Mouse (Mus musculus): ENCODE measurements around the gene Vpreb2. TPM values are rescaled to one million over a fixed set of nuclear protein-coding genes. Genes with fewer than 3 reads are reported as not detected.
"Not testable (repeated sequence)": the region's sequence is repeated elsewhere in the genome, so short reads cannot be mapped to it uniquely, and the experiment has no call there.

The Vpreb2 gene
- polyA plus RNA-seq, 1 experiment from 2014 or later: 1.1 TPM

DNA sequence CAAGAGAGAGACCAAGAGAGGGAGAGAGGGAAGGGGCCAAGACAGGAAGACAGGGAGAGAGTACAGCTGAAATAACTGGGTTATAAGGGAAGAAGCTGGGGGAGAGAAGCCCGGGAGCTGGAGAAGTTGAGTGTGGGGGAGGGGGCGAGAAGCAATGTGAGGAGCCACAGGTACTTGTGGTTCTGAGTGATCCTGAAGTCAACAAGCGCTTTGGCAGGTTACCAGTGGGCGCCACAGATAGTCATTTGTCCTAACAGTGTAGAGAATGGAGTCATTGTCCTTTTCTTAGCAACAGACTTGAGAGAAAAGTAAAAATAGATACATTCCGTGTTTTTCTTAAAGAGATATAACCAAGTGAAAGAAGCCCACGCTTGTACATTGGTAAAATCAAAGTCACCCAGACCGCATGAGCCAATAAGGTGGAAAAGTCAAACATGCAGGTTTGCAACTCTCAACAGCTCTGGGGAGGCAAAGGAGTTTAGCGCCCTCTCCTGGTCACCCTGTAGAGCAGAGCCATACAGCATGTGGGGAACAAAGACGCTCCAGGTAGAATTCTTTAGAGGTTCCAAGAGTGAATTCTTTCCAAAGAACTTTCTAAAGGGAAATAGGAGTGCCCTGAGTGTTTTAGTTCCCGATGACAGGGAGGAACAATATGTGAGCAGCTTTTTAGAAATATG, 6.4 kb downstream of the Vpreb2 start:
- peak; percentile 68 for DNase-seq (ENCODE audit: low spot score)

DNA sequence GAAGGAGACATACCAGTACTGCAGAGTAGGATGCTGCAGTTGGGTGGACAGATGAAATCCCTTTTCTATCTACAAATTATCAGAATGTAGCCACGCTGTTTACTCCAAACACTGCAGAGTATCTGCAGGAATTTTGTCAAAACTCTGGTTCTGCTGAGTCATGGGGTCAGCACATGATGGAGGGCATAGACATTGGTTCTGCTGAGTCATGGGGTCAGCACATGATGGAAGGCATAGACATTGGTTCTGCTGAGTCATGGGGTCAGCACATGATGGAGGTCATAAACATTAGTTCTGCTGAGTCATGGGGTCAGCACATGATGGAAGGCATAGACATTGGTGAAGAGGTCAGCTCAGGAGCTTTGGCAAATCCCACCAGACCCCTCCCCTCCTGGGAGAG, 7.5 kb downstream of the Vpreb2 start:
- no peak for DNase-seq (ENCODE audit: low spot score)

DNA sequence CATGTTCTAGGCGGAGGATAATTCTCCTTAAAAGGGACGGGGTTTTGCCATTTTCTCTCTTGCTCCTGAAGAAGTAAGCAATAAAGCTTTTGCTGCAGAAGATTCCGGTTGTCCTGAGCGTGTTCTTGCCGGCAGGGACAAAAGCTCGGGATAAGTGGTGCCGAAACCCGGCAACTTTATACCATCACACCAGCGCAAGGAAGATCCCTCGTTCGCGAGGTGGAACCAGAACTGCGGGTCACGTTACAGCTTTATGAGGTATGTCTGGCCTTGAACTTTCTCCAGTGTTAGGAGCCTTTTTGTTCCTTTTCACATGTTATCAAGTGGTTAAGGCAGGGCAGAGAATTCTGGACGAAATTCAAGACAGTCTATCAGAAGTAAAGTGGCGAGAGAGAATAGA, 12.1 kb downstream of the Vpreb2 start:
- DNase-seq (ENCODE audit: low spot score): not testable (repeated sequence)

- no peak for DNase-seq (ENCODE audit: low spot score)
These were observed 19.4 kb downstream of the Vpreb2 start for GRCm38 (mm10) chr16:17999668-18000067.

GRCm38 (mm10) chr16:18004589-18004988, 24.4 kb downstream of the Vpreb2 start:
- no peak for DNase-seq (ENCODE audit: low spot score)

- no peak for DNase-seq (ENCODE audit: low spot score)
These were observed 26.9 kb downstream of the Vpreb2 start for GRCm38 (mm10) chr16:18007083-18007482.

DNA sequence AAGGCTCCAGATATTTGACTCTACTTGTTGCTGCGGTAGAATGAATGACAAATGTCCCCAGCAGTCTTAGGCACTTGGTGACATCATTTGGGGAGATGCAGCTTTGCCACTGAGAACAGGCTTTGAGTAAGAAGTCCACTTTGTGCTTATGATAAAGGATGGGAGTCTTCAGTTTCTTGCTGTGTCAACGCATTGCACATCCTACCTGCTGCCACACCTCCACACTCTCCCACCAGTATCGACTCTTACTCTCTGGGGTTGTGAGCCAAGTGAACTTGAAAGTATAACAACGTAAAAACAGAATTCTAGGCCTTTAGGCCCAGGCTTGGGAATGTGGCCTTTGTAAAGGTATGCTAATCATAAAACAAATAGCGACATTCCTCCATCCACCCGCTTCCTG, 30.9 kb downstream of the Vpreb2 start:
- no peak for DNase-seq (ENCODE audit: low spot score)

GRCm38 (mm10) chr16:18016482-18016881, 36.3 kb downstream of the Vpreb2 start:
- not testable (repeated sequence) for DNase-seq (ENCODE audit: low spot score)

DNA sequence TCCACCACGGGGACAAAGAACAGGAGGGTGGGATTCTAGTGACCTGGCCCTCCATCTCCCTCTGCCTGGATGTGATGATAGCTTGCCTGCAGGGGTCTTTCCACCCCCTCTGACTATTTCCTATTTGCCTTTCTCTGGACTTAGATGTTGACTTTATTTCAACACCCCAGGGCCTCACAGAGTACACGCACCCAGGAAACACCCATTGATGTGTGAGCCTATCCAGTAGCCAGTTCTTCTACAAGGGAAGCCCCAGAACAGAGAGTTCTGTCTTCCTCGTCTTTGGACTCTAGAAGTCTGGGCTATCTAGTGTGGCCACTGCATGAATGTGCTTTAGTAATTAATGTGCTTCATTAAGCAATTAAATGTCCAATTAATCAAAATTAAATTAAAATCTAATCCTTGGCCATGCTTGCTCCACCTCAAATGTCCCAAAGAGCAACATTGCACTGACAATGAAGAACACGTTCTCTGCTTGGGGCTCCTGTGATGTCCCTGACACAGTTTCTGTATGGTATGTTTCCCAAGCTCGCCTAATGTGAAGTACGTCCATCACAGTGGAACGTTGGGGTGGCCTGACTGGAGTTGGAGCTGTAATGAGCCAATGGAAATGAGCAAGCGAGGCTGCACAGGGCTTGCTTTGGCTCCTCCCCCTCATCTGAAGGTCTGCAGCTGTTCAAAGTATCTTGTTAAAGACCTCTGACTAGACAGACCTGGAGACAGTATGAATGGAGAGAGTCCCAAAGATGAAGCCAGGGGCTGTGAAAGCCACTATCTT, 42.7 kb downstream of the Vpreb2 start:
- DNase-seq (ENCODE audit: low spot score): no peak

DNA sequence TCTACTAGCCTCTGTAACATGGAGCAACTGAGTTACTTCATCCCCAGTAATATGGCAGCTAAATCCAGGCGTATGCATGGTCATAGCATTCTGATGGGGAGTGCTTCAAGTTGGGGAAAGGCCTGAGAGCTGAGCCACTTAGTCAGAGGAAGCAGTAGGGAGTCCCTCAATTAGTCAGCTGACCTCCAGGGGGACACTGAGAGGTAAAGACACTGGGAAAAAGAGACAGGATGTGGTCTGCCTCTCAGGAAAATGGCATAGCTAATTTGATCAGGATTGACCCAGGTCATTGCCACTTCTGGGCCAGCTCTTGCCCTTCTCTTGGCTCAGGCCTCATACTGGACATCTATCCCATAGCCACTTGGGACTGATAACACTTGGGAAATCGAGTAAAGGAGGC, 47.1 kb downstream of the Vpreb2 start:
- DNase-seq (ENCODE audit: low spot score): no peak

Other genes with a start within 250 kb of the Vpreb2 start
- 31.6 and 36.9 TPM in 2 replicates for gene Med15, start 247.5 kb upstream of the Vpreb2 start, polyA plus RNA-seq (2015; fragmentation: Nextera tagmentation; extraction: Ambion mirVana)
- gene Klhl22, start 220.8 kb upstream of the Vpreb2 start, polyA plus RNA-seq (2015; fragmentation: Nextera tagmentation; extraction: Ambion mirVana): 27.6 and 30.2 TPM in 2 replicates
- gene Scarf2, start 183.1 kb upstream of the Vpreb2 start, polyA plus RNA-seq (2015; fragmentation: Nextera tagmentation; extraction: Ambion mirVana): 3.6 and 4.3 TPM in 2 replicates
- gene B830017H08Rik, start 147.3 kb upstream of the Vpreb2 start, polyA plus RNA-seq (2015; fragmentation: Nextera tagmentation; extraction: Ambion mirVana): not detected in 2 replicates
- 0.83 and 1.3 TPM in 2 replicates for gene Car15, start 142.1 kb upstream of the Vpreb2 start, polyA plus RNA-seq (2015; fragmentation: Nextera tagmentation; extraction: Ambion mirVana)
- gene Gm20518, start 88.8 kb upstream of the Vpreb2 start, polyA plus RNA-seq (2015; fragmentation: Nextera tagmentation; extraction: Ambion mirVana): 0.20 TPM in 1 of 2 replicates, not detected in the other
- gene Tssk1, start 86.2 kb upstream of the Vpreb2 start, polyA plus RNA-seq (2015; fragmentation: Nextera tagmentation; extraction: Ambion mirVana): 0.05 TPM in 1 of 2 replicates, not detected in the other
- 42.5 and 43.7 TPM in 2 replicates for gene Dgcr2, start 81.9 kb upstream of the Vpreb2 start, polyA plus RNA-seq (2015; fragmentation: Nextera tagmentation; extraction: Ambion mirVana)
- gene Tssk2, start 81.8 kb upstream of the Vpreb2 start, polyA plus RNA-seq (2015; fragmentation: Nextera tagmentation; extraction: Ambion mirVana): not detected in 2 replicates
- gene Ess2, start 69.1 kb upstream of the Vpreb2 start, polyA plus RNA-seq (2015; fragmentation: Nextera tagmentation; extraction: Ambion mirVana): 32.7 and 38.8 TPM in 2 replicates
- 0.18 TPM in 1 of 2 replicates, not detected in the other for gene Gsc2, start 65.4 kb upstream of the Vpreb2 start, polyA plus RNA-seq (2015; fragmentation: Nextera tagmentation; extraction: Ambion mirVana)
- 50.2 and 51.5 TPM in 2 replicates for gene Slc25a1, start 52.2 kb upstream of the Vpreb2 start, polyA plus RNA-seq (2015; fragmentation: Nextera tagmentation; extraction: Ambion mirVana)
- 125 and 128 TPM in 2 replicates for gene Dgcr6, start 72.4 kb downstream of the Vpreb2 start, polyA plus RNA-seq (2015; fragmentation: Nextera tagmentation; extraction: Ambion mirVana)
- 29.2 and 29.5 TPM in 2 replicates for gene Prodh, start 109.8 kb downstream of the Vpreb2 start, polyA plus RNA-seq (2015; fragmentation: Nextera tagmentation; extraction: Ambion mirVana)
- gene Rtn4r, start 147.2 kb downstream of the Vpreb2 start, polyA plus RNA-seq (2015; fragmentation: Nextera tagmentation; extraction: Ambion mirVana): 0.31 and 0.68 TPM in 2 replicates
- 0.13 TPM in 1 of 2 replicates, not detected in the other for gene Ccdc188, start 237.5 kb downstream of the Vpreb2 start, polyA plus RNA-seq (2015; fragmentation: Nextera tagmentation; extraction: Ambion mirVana)

Measured in thymus, postnatal 0 days (tissue).